Mouse (Mus musculus) heart, embryonic 12.5 days (tissue): ENCODE measurements around the gene Treh. TPM values are rescaled to one million over a fixed set of nuclear protein-coding genes. Genes with fewer than 3 reads are reported as not detected.

Experiments used
- ATAC-seq: fragments of 200-750 bp; cut with Nextera tagmentation; 2 replicates; pipeline ENCODE4 v1.8.0; 2017; ENCODE audit warnings: moderate TSS enrichment, moderate library complexity; ENCODE audit not compliant: insufficient number of reproducible peaks, low FRiP score
- H3K27ac ChIP-seq: fragments of 300-500 bp; sonication (generic); 2 replicates; pipeline ENCODE4 v1.5.1; 2016; ENCODE audit warnings: mild to moderate bottlenecking, moderate library complexity; ENCODE audit not compliant: poor library complexity, severe bottlenecking
- H3K27me3 ChIP-seq: fragments of 300-500 bp; sonication (generic); replicated peaks from 2 replicates; pipeline ENCODE4 v1.6.1; 2016; ENCODE audit warnings: mild to moderate bottlenecking, moderate library complexity
- H3K36me3 ChIP-seq: fragments of 300-500 bp; sonication (generic); 2 replicates; pipeline ENCODE4 v1.6.1; 2016; ENCODE audit warnings: mild to moderate bottlenecking, moderate library complexity
- H3K4me1 ChIP-seq: fragments of 300-500 bp; sonication (generic); replicated peaks from 2 replicates; pipeline ENCODE4 v1.6.1; 2016; ENCODE audit warnings: mild to moderate bottlenecking
- H3K4me2 ChIP-seq: fragments of 300-500 bp; sonication (generic); 2 replicates; pipeline ENCODE4 v1.6.1; 2016; ENCODE audit warnings: mild to moderate bottlenecking, moderate library complexity
- H3K4me3 ChIP-seq: fragments of 300-500 bp; sonication (generic); 2 replicates; pipeline ENCODE4 v1.5.1; 2016; ENCODE audit warnings: mild to moderate bottlenecking
- H3K9ac ChIP-seq: fragments of 300-500 bp; sonication (generic); 2 replicates; pipeline ENCODE4 v1.6.1; 2016; ENCODE audit warnings: mild to moderate bottlenecking, moderate library complexity
- H3K9me3 ChIP-seq: fragments of 300-500 bp; sonication (generic); replicated peaks from 2 replicates; pipeline ENCODE4 v1.6.1; 2016; ENCODE audit warnings: mild to moderate bottlenecking, moderate library complexity
- WGBS: fragments of 180-500 bp; shearing (Covaris S2); methylation state at CpG from one replicate; pipeline ENCODE4 v1.1.7; 2016; 5-methylcytosine and 5-hydroxymethylcytosine counted together
- polyA plus RNA-seq: library from polyadenylated mRNA; unstranded; fragments of >200 nt; fragmentation: Nextera tagmentation; extraction: Ambion mirVana; gene quantifications from 2 replicates; pipeline ENCODE4 v1.2.1, GENCODE M21; 2016

The Treh gene
- polyA plus RNA-seq, 1 experiment from 2014 or later = not detected

- H3K4me3 ChIP-seq = no peak overlapping the region
- H3K27ac ChIP-seq = no peak overlapping the region
- H3K9ac ChIP-seq = peak overlapping the region; percentile 11; the same call in 1 of the 2 replicates
- WGBS = 84% methylated on average over 10 of the region's 10 CpGs
- peaks cover 98% of the 10 kb centered on the region for H3K36me3 ChIP-seq
- H3K4me2 ChIP-seq = no peak overlapping the region
- H3K9me3 ChIP-seq = no peaks in the 10 kb centered on the region
- H3K4me1 ChIP-seq = no peaks in the 10 kb centered on the region
- ATAC-seq = no peak
- no peaks in the 10 kb centered on the region for H3K27me3 ChIP-seq
Measured at GRCm38 (mm10) chr9:44699196-44699595, 26.2 kb downstream of the Treh start.

- no peaks in the 10 kb centered on the region for H3K4me1 ChIP-seq
- no peak overlapping the region for H3K4me2 ChIP-seq
- no peak for ATAC-seq
- H3K9ac ChIP-seq = 0 out of 2 replicates have a peak overlapping the region, but pooled peaks have one; percentile 1
- no peaks in the 10 kb centered on the region for H3K9me3 ChIP-seq
- peaks cover 93% of the 10 kb centered on the region for H3K36me3 ChIP-seq
- H3K27ac ChIP-seq = no peak overlapping the region
- H3K27me3 ChIP-seq = no peaks in the 10 kb centered on the region
- H3K4me3 ChIP-seq = no peak overlapping the region
- 83% methylated on average over 5 of the region's 5 CpGs for WGBS
Measured at GRCm38 (mm10) chr9:44699730-44700129, 26.7 kb downstream of the Treh start.

GRCm38 (mm10) chr9:44707749-44708428 lies 34.9 kb downstream of the Treh start:
- Histone ChIP-seq H3K36me3 (peaks cover 72% of the 10 kb centered on the region), H3K9me3 (no peaks in the 10 kb centered on the region), H3K4me2 (peak overlapping the region; percentile 86), H3K27ac (0 out of 2 replicates have a peak overlapping the region, but pooled peaks have one; percentile 32), H3K27me3 (no peaks in the 10 kb centered on the region), H3K4me1 (peaks cover 23% of the 10 kb centered on the region), H3K9ac (peak overlapping the region; percentile 70), H3K4me3 (peak overlapping the region; percentile 52)
- ATAC-seq = no peak
- WGBS = 25% methylated on average over 28 of the region's 28 CpGs

GRCm38 (mm10) chr9:44708429-44708765 lies 35.4 kb downstream of the Treh start:
- 3% methylated on average over 21 of the region's 24 CpGs for WGBS
- H3K36me3 ChIP-seq = peaks cover 72% of the 10 kb centered on the region
- no peaks in the 10 kb centered on the region for H3K9me3 ChIP-seq
- ATAC-seq = peak; percentile 74
- H3K9ac ChIP-seq = peak overlapping the region; percentile 70
- H3K4me3 ChIP-seq = peak overlapping the region; percentile 52
- H3K27me3 ChIP-seq = no peaks in the 10 kb centered on the region
- peaks cover 23% of the 10 kb centered on the region for H3K4me1 ChIP-seq
- H3K27ac ChIP-seq = 0 out of 2 replicates have a peak overlapping the region, but pooled peaks have one; percentile 32
- H3K4me2 ChIP-seq = peak overlapping the region; percentile 86

- Histone ChIP-seq H3K27me3 (no peaks in the 10 kb centered on the region), H3K9me3 (no peaks in the 10 kb centered on the region), H3K4me1 (peaks cover 23% of the 10 kb centered on the region), H3K4me2 (peak overlapping the region; percentile 86), H3K9ac (peak overlapping the region; percentile 70), H3K36me3 (peaks cover 72% of the 10 kb centered on the region), H3K4me3 (peak overlapping the region; percentile 52), H3K27ac (no peak overlapping the region; the same call in 1 of the 2 replicates)
- WGBS = 16% methylated on average over 6 of the region's 6 CpGs
- peak; percentile 20; the same call in 1 of the 2 replicates for ATAC-seq
Measured at GRCm38 (mm10) chr9:44708925-44709324, 35.9 kb downstream of the Treh start.

GRCm38 (mm10) chr9:44709600-44709999 lies 36.6 kb downstream of the Treh start:
- no peak for ATAC-seq
- Histone ChIP-seq H3K27me3 (no peaks in the 10 kb centered on the region), H3K4me2 (0 out of 2 replicates have a peak overlapping the region, but pooled peaks have one; percentile 86), H3K9ac (peak overlapping the region; percentile 70; the same call in 1 of the 2 replicates), H3K4me1 (peaks cover 23% of the 10 kb centered on the region), H3K4me3 (no peak overlapping the region), H3K27ac (no peak overlapping the region), H3K9me3 (no peaks in the 10 kb centered on the region), H3K36me3 (peaks cover 76% of the 10 kb centered on the region)
- 44% methylated on average over 2 of the region's 2 CpGs for WGBS

GRCm38 (mm10) chr9:44710213-44710612 lies 37.2 kb downstream of the Treh start:
- ATAC-seq = no peak
- peaks cover 23% of the 10 kb centered on the region for H3K4me1 ChIP-seq
- no peak overlapping the region for H3K4me3 ChIP-seq
- no peak overlapping the region for H3K27ac ChIP-seq
- 84% methylated on average over 5 of the region's 5 CpGs for WGBS
- no peak overlapping the region for H3K4me2 ChIP-seq
- no peaks in the 10 kb centered on the region for H3K27me3 ChIP-seq
- H3K9me3 ChIP-seq = no peaks in the 10 kb centered on the region
- no peak overlapping the region for H3K9ac ChIP-seq
- peaks cover 78% of the 10 kb centered on the region for H3K36me3 ChIP-seq

- H3K4me2 ChIP-seq = no peak overlapping the region
- H3K27me3 ChIP-seq = no peaks in the 10 kb centered on the region
- no peak for ATAC-seq
- H3K9ac ChIP-seq = no peak overlapping the region
- peaks cover 23% of the 10 kb centered on the region for H3K4me1 ChIP-seq
- H3K9me3 ChIP-seq = no peaks in the 10 kb centered on the region
- 64% methylated on average over 17 of the region's 17 CpGs for WGBS
- no peak overlapping the region for H3K27ac ChIP-seq
- peaks cover 81% of the 10 kb centered on the region for H3K36me3 ChIP-seq
- H3K4me3 ChIP-seq = no peak overlapping the region
Measured at GRCm38 (mm10) chr9:44711602-44712001, 38.6 kb downstream of the Treh start.

GRCm38 (mm10) chr9:44713080-44713479 lies 40.0 kb downstream of the Treh start:
- Histone ChIP-seq H3K27me3 (no peaks in the 10 kb centered on the region), H3K4me3 (no peak overlapping the region), H3K9me3 (no peaks in the 10 kb centered on the region), H3K27ac (no peak overlapping the region), H3K36me3 (peaks cover 87% of the 10 kb centered on the region), H3K4me1 (peaks cover 19% of the 10 kb centered on the region), H3K9ac (no peak overlapping the region), H3K4me2 (no peak overlapping the region)
- ATAC-seq = no peak
- 78% methylated on average over 6 of the region's 6 CpGs for WGBS

- ATAC-seq = no peak
- Histone ChIP-seq H3K4me2 (no peak overlapping the region), H3K27ac (no peak overlapping the region), H3K9ac (no peak overlapping the region), H3K9me3 (no peaks in the 10 kb centered on the region), H3K4me1 (peaks cover 14% of the 10 kb centered on the region), H3K27me3 (no peaks in the 10 kb centered on the region), H3K4me3 (no peak overlapping the region), H3K36me3 (peaks cover 91% of the 10 kb centered on the region)
- WGBS = 51% methylated on average over 2 of the region's 2 CpGs
Measured at GRCm38 (mm10) chr9:44713574-44713973, 40.5 kb downstream of the Treh start.

- ATAC-seq = no peak
- 82% methylated on average over 17 of the region's 17 CpGs for WGBS
- no peaks in the 10 kb centered on the region for H3K27me3 ChIP-seq
- peaks cover 85% of the 10 kb centered on the region for H3K36me3 ChIP-seq
- no peak overlapping the region for H3K4me2 ChIP-seq
- peaks cover 11% of the 10 kb centered on the region for H3K4me1 ChIP-seq
- no peaks in the 10 kb centered on the region for H3K9me3 ChIP-seq
- H3K9ac ChIP-seq = no peak overlapping the region
- H3K27ac ChIP-seq = no peak overlapping the region
- H3K4me3 ChIP-seq = no peak overlapping the region
Measured at GRCm38 (mm10) chr9:44715109-44715508, 42.1 kb downstream of the Treh start.
